Mouse (Mus musculus): ENCODE data around the gene Eif1ax. TPM values are rescaled to one million over a fixed set of nuclear protein-coding genes. Genes with fewer than 3 reads are reported as not detected.
A peak's percentile ranks its signal among the peaks of the same experiment; 100 is the strongest.
"Not testable (repeated sequence)": the region's sequence is repeated elsewhere in the genome, so short reads cannot be mapped to it uniquely, and the experiment has no call there.

Gene Eif1ax
- polyA plus RNA-seq, 1 experiment = 51.8 TPM

GRCm38 (mm10) chrX:159409253-159409652 is 37.3 kb downstream of the Eif1ax start:
- Histone ChIP-seq H3K27ac (ENCODE audit: insufficient read depth, low read depth, low read length) (no peak overlapping the region), H3K4me3 (ENCODE audit: insufficient read depth, low read depth, low read length) (no peak overlapping the region), H3K4me1 (ENCODE audit: control insufficient read depth, insufficient read depth, low read length) (no peaks in the 10 kb centered on the region), H3K27me3 (replicated peaks; ENCODE audit: control insufficient read depth, insufficient read depth, low read length) (no peaks in the 10 kb centered on the region), H3K36me3 (ENCODE audit: control insufficient read depth, insufficient read depth, low read length) (no peaks in the 10 kb centered on the region)
- peak; percentile 29 for DNase-seq
- 0% methylated on average over 4 of the region's 4 CpGs for WGBS
- TF ChIP-seq POLR2A (IDR thresholded peaks at IDR 0.05; ENCODE audit: low read depth, low read length) (no peak), CTCF (conservative IDR thresholded peaks at IDR 0.05; ENCODE audit: insufficient read depth, insufficient read length, low read depth, low read length) (peak; percentile 42; the same call in 1 of the 2 replicates)

GRCm38 (mm10) chrX:159414130-159414828 is 42.3 kb downstream of the Eif1ax start, which contains the start of gene Map7d2:
Gene Map7d2, plus strand, starts transcription at chrX:159414572.
- H3K36me3 ChIP-seq (ENCODE audit: control insufficient read depth, insufficient read depth, low read length) = no peaks in the 10 kb centered on the region
- no peak for TF ChIP-seq CTCF (conservative IDR thresholded peaks at IDR 0.05; ENCODE audit: insufficient read depth, insufficient read length, low read depth, low read length)
- no peak for TF ChIP-seq POLR2A (IDR thresholded peaks at IDR 0.05; ENCODE audit: low read depth, low read length)
- no peak within 1 kb of the TSS for H3K27ac ChIP-seq (ENCODE audit: insufficient read depth, low read depth, low read length)
- no peak for DNase-seq
- H3K4me1 ChIP-seq (ENCODE audit: control insufficient read depth, insufficient read depth, low read length) = no peaks in the 10 kb centered on the region
- peak within 1 kb of the TSS; percentile 45; the same call in 1 of the 2 replicates for H3K4me3 ChIP-seq (ENCODE audit: insufficient read depth, low read depth, low read length)
- 4% methylated on average over 52 of the region's 83 CpGs for WGBS
- no peaks in the 10 kb centered on the region; the same call in 1 of the 2 replicates for H3K27me3 ChIP-seq (replicated peaks; ENCODE audit: control insufficient read depth, insufficient read depth, low read length)

- 1% methylated on average over 52 of the region's 65 CpGs for WGBS
- H3K4me1 ChIP-seq (ENCODE audit: control insufficient read depth, insufficient read depth, low read length) = no peaks in the 10 kb centered on the region
- TF ChIP-seq CTCF (conservative IDR thresholded peaks at IDR 0.05; ENCODE audit: insufficient read depth, insufficient read length, low read depth, low read length) (no peak), POLR2A (IDR thresholded peaks at IDR 0.05; ENCODE audit: low read depth, low read length) (no peak)
- DNase-seq = no peak
- no peak overlapping the region for H3K27ac ChIP-seq (ENCODE audit: insufficient read depth, low read depth, low read length)
- H3K36me3 ChIP-seq (ENCODE audit: control insufficient read depth, insufficient read depth, low read length) = no peaks in the 10 kb centered on the region
- H3K4me3 ChIP-seq (ENCODE audit: insufficient read depth, low read depth, low read length) = 0 out of 2 replicates have a peak overlapping the region, but pooled peaks have one; percentile 25
- H3K27me3 ChIP-seq (replicated peaks; ENCODE audit: control insufficient read depth, insufficient read depth, low read length) = no peaks in the 10 kb centered on the region; the same call in 1 of the 2 replicates
Measured at GRCm38 (mm10) chrX:159414829-159415673, 43.1 kb downstream of the Eif1ax start.

GRCm38 (mm10) chrX:159430507-159430906 is 58.5 kb downstream of the Eif1ax start:
- WGBS = 90% methylated on average over 3 of the region's 3 CpGs
- not testable (repeated sequence) for H3K27me3 ChIP-seq (replicated peaks; ENCODE audit: control insufficient read depth, insufficient read depth, low read length); H3K36me3 ChIP-seq (ENCODE audit: control insufficient read depth, insufficient read depth, low read length); H3K4me3 ChIP-seq (ENCODE audit: insufficient read depth, low read depth, low read length); H3K27ac ChIP-seq (ENCODE audit: insufficient read depth, low read depth, low read length); H3K4me1 ChIP-seq (ENCODE audit: control insufficient read depth, insufficient read depth, low read length); DNase-seq

Other genes starting within 250 kb of the Eif1ax start
- 13.4 and 14.6 TPM in 2 replicates for gene Rps6ka3, start 161.9 kb upstream of the Eif1ax start, polyA plus RNA-seq (2012; rRNA removed)
- gene Map7d2, start 42.4 kb downstream of the Eif1ax start, polyA plus RNA-seq (2012; rRNA removed) = 0.07 and 0.14 TPM in 2 replicates
- 1.4 and 1.9 TPM in 2 replicates for gene Bclaf3, start 154.5 kb downstream of the Eif1ax start, polyA plus RNA-seq (2012; rRNA removed)

Data from kidney, adult 2 months (tissue).